Mouse (Mus musculus) intestine, embryonic 14.5 days (tissue): Measurements from ENCODE around the gene Exoc4. TPM values are rescaled to one million over a fixed set of nuclear protein-coding genes. Genes with fewer than 3 reads are reported as not detected.

Experiments used
- ATAC-seq: fragments of 200-750 bp; cut with Nextera tagmentation; replicated peaks from 2 replicates; pipeline ENCODE4 v1.8.0; 2017; ENCODE audit warnings: low read depth, moderate number of reproducible peaks, moderate TSS enrichment, moderate library complexity; ENCODE audit not compliant: low FRiP score, low TSS enrichment
- DNase-seq: peaks from one replicate; pipeline ENCODE4 v3.0.0-alpha.2; 2018; ENCODE audit warnings: low spot score
- H3K27ac ChIP-seq: fragments of 300-500 bp; sonication (generic); 2 replicates; pipeline ENCODE4 v1.5.1; 2014; ENCODE audit warnings: low read depth, mild to moderate bottlenecking, control low read depth
- H3K27me3 ChIP-seq: fragments of 300-500 bp; sonication (generic); replicated peaks from 2 replicates; pipeline ENCODE4 v1.6.1; 2014; ENCODE audit warnings: low read length, control low read depth; ENCODE audit not compliant: control insufficient read depth, insufficient read depth
- H3K36me3 ChIP-seq: fragments of 300-500 bp; sonication (generic); 2 replicates; pipeline ENCODE4 v1.6.1; 2014; ENCODE audit warnings: low read length, control low read depth; ENCODE audit not compliant: control insufficient read depth, insufficient read depth
- H3K4me1 ChIP-seq: fragments of 300-500 bp; sonication (generic); replicated peaks from 2 replicates; pipeline ENCODE4 v1.6.1; 2014; ENCODE audit warnings: low read length, control low read depth, mixed read lengths; ENCODE audit not compliant: control insufficient read depth, insufficient read depth
- H3K4me2 ChIP-seq: fragments of 300-500 bp; sonication (generic); 2 replicates; pipeline ENCODE4 v1.6.1; 2014; ENCODE audit warnings: low read length
- H3K4me3 ChIP-seq: fragments of 300-500 bp; sonication (generic); 2 replicates; pipeline ENCODE4 v1.5.1; 2014; ENCODE audit warnings: low read depth, low read length, control low read depth, mixed read lengths
- H3K9ac ChIP-seq: fragments of 300-500 bp; sonication (generic); 2 replicates; pipeline ENCODE4 v1.6.1; 2014; ENCODE audit warnings: mild to moderate bottlenecking, low read length
- H3K9me3 ChIP-seq: fragments of 300-500 bp; sonication (generic); 2 replicates; pipeline ENCODE4 v1.6.1; 2016; ENCODE audit warnings: low read length, control low read depth; ENCODE audit not compliant: control insufficient read depth
- WGBS: fragments of 180-500 bp; shearing (Covaris S2); extraction: QIAGEN DNeasy Blood & Tissue Kit; methylation state at CpG from one replicate; pipeline ENCODE4 v1.1.7; 2014; 5-methylcytosine and 5-hydroxymethylcytosine counted together
- polyA plus RNA-seq: library from polyadenylated mRNA; unstranded; fragments of >200 nt; fragmentation: Nextera tagmentation; extraction: Ambion mirVana; gene quantifications from 2 replicates; pipeline ENCODE4 v1.2.1, GENCODE M21; 2014

Exoc4 gene
- polyA plus RNA-seq, 1 experiment from 2014 or later = 29.9 TPM

- Histone ChIP-seq H3K36me3 (no peaks in the 10 kb centered on the region), H3K9me3 (no peaks in the 10 kb centered on the region), H3K27ac (no peak overlapping the region), H3K4me1 (no peaks in the 10 kb centered on the region), H3K4me3 (no peak overlapping the region), H3K27me3 (no peaks in the 10 kb centered on the region), H3K9ac (no peak overlapping the region), H3K4me2 (no peak overlapping the region)
- no peak for ATAC-seq
- WGBS = 75% methylated on average over 3 of the region's 3 CpGs
- DNase-seq = no peak
These were observed 709.4 kb downstream of the Exoc4 start for GRCm38 (mm10) chr6:33958281-33958680.

- Histone ChIP-seq H3K4me2 (no peak overlapping the region), H3K27me3 (no peaks in the 10 kb centered on the region), H3K36me3 (no peaks in the 10 kb centered on the region), H3K27ac (no peak overlapping the region), H3K4me1 (no peaks in the 10 kb centered on the region), H3K4me3 (no peak overlapping the region), H3K9ac (no peak overlapping the region), H3K9me3 (no peaks in the 10 kb centered on the region)
- ATAC-seq (no peak), DNase-seq (no peak)
- WGBS = 89% methylated on average over 2 of the region's 2 CpGs
These were observed 711.9 kb downstream of the Exoc4 start for GRCm38 (mm10) chr6:33960766-33961165.

GRCm38 (mm10) chr6:33963092-33963491 is 714.2 kb downstream of the Exoc4 start:
- DNase-seq = no peak
- no peaks in the 10 kb centered on the region for H3K9me3 ChIP-seq
- no peak overlapping the region for H3K4me3 ChIP-seq
- ATAC-seq = no peak
- no peaks in the 10 kb centered on the region for H3K36me3 ChIP-seq
- no peak overlapping the region for H3K27ac ChIP-seq
- H3K27me3 ChIP-seq = no peaks in the 10 kb centered on the region
- H3K4me2 ChIP-seq = no peak overlapping the region
- no peak overlapping the region for H3K9ac ChIP-seq
- H3K4me1 ChIP-seq = no peaks in the 10 kb centered on the region
- WGBS = 74% methylated on average over 2 of the region's 2 CpGs

- no peak for DNase-seq
- Histone ChIP-seq H3K4me3 (no peak overlapping the region), H3K27ac (no peak overlapping the region), H3K27me3 (no peaks in the 10 kb centered on the region), H3K9ac (no peak overlapping the region), H3K36me3 (no peaks in the 10 kb centered on the region), H3K4me1 (no peaks in the 10 kb centered on the region; the same call in 1 of the 2 replicates), H3K9me3 (no peaks in the 10 kb centered on the region), H3K4me2 (no peak overlapping the region)
- no peak for ATAC-seq
- 25% methylated on average over 2 of the region's 2 CpGs for WGBS
These were observed 716.7 kb downstream of the Exoc4 start for GRCm38 (mm10) chr6:33965571-33965970.

- H3K27ac ChIP-seq = no peak overlapping the region
- no peaks in the 10 kb centered on the region for H3K27me3 ChIP-seq
- no peak overlapping the region for H3K9ac ChIP-seq
- H3K36me3 ChIP-seq = no peaks in the 10 kb centered on the region
- no peaks in the 10 kb centered on the region; the same call in 1 of the 2 replicates for H3K4me1 ChIP-seq
- WGBS = 80% methylated on average over 2 of the region's 2 CpGs
- no peaks in the 10 kb centered on the region for H3K9me3 ChIP-seq
- no peak overlapping the region for H3K4me3 ChIP-seq
- DNase-seq (no peak), ATAC-seq (no peak)
- no peak overlapping the region for H3K4me2 ChIP-seq
These were observed 719.9 kb downstream of the Exoc4 start for GRCm38 (mm10) chr6:33968746-33969145.

GRCm38 (mm10) chr6:33972801-33973200 is 723.9 kb downstream of the Exoc4 start:
- no peaks in the 10 kb centered on the region for H3K9me3 ChIP-seq
- H3K27me3 ChIP-seq = no peaks in the 10 kb centered on the region
- no peaks in the 10 kb centered on the region for H3K36me3 ChIP-seq
- H3K9ac ChIP-seq = no peak overlapping the region
- no peak overlapping the region for H3K27ac ChIP-seq
- H3K4me2 ChIP-seq = no peak overlapping the region
- no peaks in the 10 kb centered on the region; the same call in 1 of the 2 replicates for H3K4me1 ChIP-seq
- DNase-seq (no peak), ATAC-seq (no peak)
- WGBS = 85% methylated on average over 5 of the region's 5 CpGs
- no peak overlapping the region for H3K4me3 ChIP-seq

- Histone ChIP-seq H3K4me2 (no peak overlapping the region), H3K27me3 (no peaks in the 10 kb centered on the region), H3K36me3 (no peaks in the 10 kb centered on the region), H3K27ac (no peak overlapping the region), H3K9me3 (no peaks in the 10 kb centered on the region), H3K9ac (no peak overlapping the region), H3K4me3 (no peak overlapping the region), H3K4me1 (no peaks in the 10 kb centered on the region)
- 84% methylated on average over 10 of the region's 10 CpGs for WGBS
- DNase-seq (peak; percentile 43), ATAC-seq (no peak)
These were observed 727.7 kb downstream of the Exoc4 start for GRCm38 (mm10) chr6:33976576-33976975.

- no peak overlapping the region for H3K4me2 ChIP-seq
- H3K4me1 ChIP-seq = no peaks in the 10 kb centered on the region
- H3K4me3 ChIP-seq = no peak overlapping the region
- no peaks in the 10 kb centered on the region for H3K9me3 ChIP-seq
- WGBS = 77% methylated on average over 4 of the region's 4 CpGs
- H3K9ac ChIP-seq = no peak overlapping the region
- no peaks in the 10 kb centered on the region for H3K27me3 ChIP-seq
- no peaks in the 10 kb centered on the region for H3K36me3 ChIP-seq
- no peak overlapping the region for H3K27ac ChIP-seq
- no peak for ATAC-seq
- no peak for DNase-seq
These were observed 728.6 kb downstream of the Exoc4 start for GRCm38 (mm10) chr6:33977448-33977847.

- Histone ChIP-seq H3K4me2 (no peak overlapping the region), H3K27me3 (no peaks in the 10 kb centered on the region), H3K4me1 (no peaks in the 10 kb centered on the region), H3K9me3 (no peaks in the 10 kb centered on the region), H3K27ac (no peak overlapping the region), H3K9ac (no peak overlapping the region), H3K36me3 (no peaks in the 10 kb centered on the region), H3K4me3 (no peak overlapping the region)
- no peak for DNase-seq
- no peak for ATAC-seq
- 85% methylated on average over 9 of the region's 9 CpGs for WGBS
These were observed 729.0 kb downstream of the Exoc4 start for GRCm38 (mm10) chr6:33977880-33978279.
